19 mouse cellular contexts compared by ENCODE assay signal in the genomic region with DNA sequence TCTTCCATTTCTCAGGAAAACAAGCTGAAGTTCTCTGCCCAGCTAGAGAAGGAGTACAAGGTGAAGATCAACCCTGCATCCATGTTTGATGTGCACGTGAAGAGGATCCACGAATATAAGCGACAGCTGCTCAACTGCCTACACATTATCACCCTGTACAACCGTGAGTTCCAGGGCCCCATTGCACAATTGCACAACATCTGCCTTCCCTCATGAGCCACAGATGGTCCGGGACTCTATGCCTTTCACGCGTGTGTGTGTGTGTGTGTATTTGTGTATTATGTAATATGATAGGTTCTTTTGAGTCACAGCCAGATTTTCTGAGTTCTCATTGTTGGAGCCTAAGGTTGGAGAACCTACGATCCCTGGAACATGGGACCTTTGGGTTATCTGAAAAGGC. TPM values are rescaled to one million over a fixed set of nuclear protein-coding genes. Genes with fewer than 3 reads are reported as not detected.
DNase-seq lines count a peak whose midpoint lies in the region.
"Had no signal": no experiment of that assay in that cellular context is flagged by ENCODE, and none has a peak within 500 bp of the region (broad histone marks: within the 10 kb centered on the region; RNA-seq: fewer than 3 reads in every experiment).

No protein-coding gene starts in this region.

- peak; percentile 71 for DNase-seq in layer of hippocampus, adult 11-12 months (ENCODE audit: low spot score)
- DNase-seq in layer of hippocampus, postnatal 36 days, result no peak
- DNase-seq in layer of hippocampus, adult 9-11 months, result peak; percentile 73
- no peak for DNase-seq in layer of hippocampus, postnatal 10 days (ENCODE audit: low spot score in 2 of 2)
- DNase-seq in telencephalon, adult 2 months (ENCODE audit: low read depth, low spot score), result peak; percentile 51
- no peak for DNase-seq in lung, postnatal 25 days (ENCODE audit: low spot score)
- DNase-seq: adrenal gland, postnatal 10 days; adrenal gland, postnatal 36 days; B cell, adult 2 months; cerebellum, adult 11 months; cerebellum, adult 2 months; cerebellum, adult 9-11 months; cerebellum, postnatal 25 days; forebrain, postnatal 0 days; gastrocnemius, adult 2 months; gastrocnemius, postnatal 14 days; heart, adult 18-20 months; heart, postnatal 10 days; heart, postnatal 36 days had no signal

RNA-seq across cellular contexts. Expression of gene Pygb, which starts 34.2 kb away (rescaled TPM):
- total RNA-seq in layer of hippocampus, postnatal 36 days (2021), result 100 to 1,000 TPM; 196 to 204 TPM
- 100 to 1,000 TPM; 190 to 196 TPM for total RNA-seq in layer of hippocampus, postnatal 10 days (2021)

Comparison
In these comparisons a context has a peak if more than half of its experiments do, and no peak if none do; other contexts are left out.
1. DNase-seq: peak in layer of hippocampus, adult 11-12 months (single experiment), layer of hippocampus, adult 9-11 months (single experiment) and telencephalon, adult 2 months (single experiment); none in layer of hippocampus, postnatal 36 days (0 of 2), layer of hippocampus, postnatal 10 days (0 of 2) and lung, postnatal 25 days (single experiment).